Mouse (Mus musculus) megakaryocyte, embryonic 14.5 days (primary cell): ENCODE data around the gene Aars2. TPM values are rescaled to one million over a fixed set of nuclear protein-coding genes. Genes with fewer than 3 reads are reported as not detected.
A peak's percentile ranks its signal among the peaks of the same experiment; 100 is the strongest.

Experiments
- H3K27me3 ChIP-seq: replicated peaks from 2 replicates; pipeline ENCODE3; 2012; ENCODE audit warnings: inconsistent platforms
- H3K36me3 ChIP-seq: replicated peaks from 2 replicates; pipeline ENCODE3; 2012; ENCODE audit warnings: low read length, inconsistent platforms, mixed read lengths
- H3K4me1 ChIP-seq: 2 replicates; pipeline ENCODE4 v1.6.1; 2012; ENCODE audit warnings: inconsistent platforms
- H3K4me3 ChIP-seq: replicated peaks from 2 replicates; pipeline ENCODE3; 2012; ENCODE audit warnings: moderate library complexity, mild to moderate bottlenecking, inconsistent platforms
- H3K9me3 ChIP-seq: 2 replicates; pipeline ENCODE4 v1.6.1; 2012; ENCODE audit warnings: inconsistent platforms
- FLI1 ChIP-seq: IDR thresholded peaks from 2 replicates; pipeline ENCODE4 v1.6.1; 2012; ENCODE audit warnings: low read length, inconsistent platforms, mixed read lengths
- GATA1 ChIP-seq: IDR thresholded peaks from 3 replicates; pipeline ENCODE4 v1.6.1; 2012; ENCODE audit warnings: mixed read lengths, low read length, inconsistent platforms, borderline replicate concordance
- polyA plus RNA-seq: library from polyadenylated mRNA; stranded (reverse); fragments of >175 nt; gene quantifications from 2 replicates; pipeline ENCODE4 v1.2.3, GENCODE M21; 2012; ENCODE audit warnings: low replicate concordance; ENCODE audit not compliant: insufficient read depth

Aars2 gene
- polyA plus RNA-seq, 1 experiment: 19.9 TPM

- no peaks in the 10 kb centered on the region for H3K9me3 ChIP-seq
- peaks cover 78% of the 10 kb centered on the region for H3K36me3 ChIP-seq
- H3K4me1 ChIP-seq: peaks cover 25% of the 10 kb centered on the region
- no peak overlapping the region for H3K4me3 ChIP-seq
- no peaks in the 10 kb centered on the region for H3K27me3 ChIP-seq
- TF ChIP-seq GATA1 (no peak), FLI1 (no peak)
Observed at GRCm38 (mm10) chr17:45516488-45516887, 9.8 kb downstream of the Aars2 start.

- H3K27me3 ChIP-seq: peaks cover 1% of the 10 kb centered on the region
- peaks cover 25% of the 10 kb centered on the region for H3K4me1 ChIP-seq
- H3K9me3 ChIP-seq: no peaks in the 10 kb centered on the region
- TF ChIP-seq FLI1 (no peak), GATA1 (no peak)
- no peak overlapping the region for H3K4me3 ChIP-seq
- peaks cover 73% of the 10 kb centered on the region for H3K36me3 ChIP-seq
Observed at GRCm38 (mm10) chr17:45517135-45517534, 10.5 kb downstream of the Aars2 start.

GRCm38 (mm10) chr17:45517549-45518215 is 11.0 kb downstream of the Aars2 start:
- H3K36me3 ChIP-seq: peaks cover 73% of the 10 kb centered on the region
- no peaks in the 10 kb centered on the region for H3K9me3 ChIP-seq
- no peak for TF ChIP-seq GATA1
- TF ChIP-seq FLI1: no peak
- no peak overlapping the region for H3K4me3 ChIP-seq
- H3K27me3 ChIP-seq: peaks cover 7% of the 10 kb centered on the region
- H3K4me1 ChIP-seq: peaks cover 28% of the 10 kb centered on the region

GRCm38 (mm10) chr17:45518766-45519475 is 12.3 kb downstream of the Aars2 start:
- H3K4me3 ChIP-seq: no peak overlapping the region
- TF ChIP-seq GATA1: no peak
- TF ChIP-seq FLI1: no peak
- H3K4me1 ChIP-seq: peaks cover 39% of the 10 kb centered on the region
- peaks cover 70% of the 10 kb centered on the region for H3K36me3 ChIP-seq
- H3K9me3 ChIP-seq: no peaks in the 10 kb centered on the region
- H3K27me3 ChIP-seq: peaks cover 19% of the 10 kb centered on the region

GRCm38 (mm10) chr17:45520136-45520535 is 13.5 kb downstream of the Aars2 start:
- peaks cover 60% of the 10 kb centered on the region for H3K36me3 ChIP-seq
- H3K4me1 ChIP-seq: peaks cover 39% of the 10 kb centered on the region
- H3K27me3 ChIP-seq: peaks cover 31% of the 10 kb centered on the region
- no peak for TF ChIP-seq FLI1
- no peak for TF ChIP-seq GATA1
- H3K4me3 ChIP-seq: no peak overlapping the region
- H3K9me3 ChIP-seq: no peaks in the 10 kb centered on the region

GRCm38 (mm10) chr17:45523263-45523662 is 16.6 kb downstream of the Aars2 start, which contains the start of gene Tcte1:
TSS of gene Tcte1 (plus strand) at chr17:45523434.
- Histone ChIP-seq H3K27me3 (peaks cover 56% of the 10 kb centered on the region), H3K36me3 (peaks cover 29% of the 10 kb centered on the region), H3K4me1 (peaks cover 25% of the 10 kb centered on the region), H3K9me3 (no peaks in the 10 kb centered on the region), H3K4me3 (peak within 1 kb of the TSS; percentile 42)
- TF ChIP-seq GATA1 (no peak), FLI1 (no peak)

GRCm38 (mm10) chr17:45524961-45525360 is 18.3 kb downstream of the Aars2 start:
- Histone ChIP-seq H3K36me3 (peaks cover 12% of the 10 kb centered on the region), H3K4me3 (no peak overlapping the region), H3K9me3 (no peaks in the 10 kb centered on the region), H3K27me3 (peaks cover 70% of the 10 kb centered on the region), H3K4me1 (peaks cover 18% of the 10 kb centered on the region)
- TF ChIP-seq FLI1 (no peak), GATA1 (no peak)

- Histone ChIP-seq H3K36me3 (no peaks in the 10 kb centered on the region), H3K9me3 (no peaks in the 10 kb centered on the region), H3K4me1 (peaks cover 22% of the 10 kb centered on the region)
Observed at GRCm38 (mm10) chr17:45526571-45526970, 19.9 kb downstream of the Aars2 start.

GRCm38 (mm10) chr17:45530346-45530782 is 23.7 kb downstream of the Aars2 start:
- H3K9me3 ChIP-seq: no peaks in the 10 kb centered on the region
- no peak overlapping the region for H3K4me3 ChIP-seq
- no peaks in the 10 kb centered on the region for H3K36me3 ChIP-seq
- TF ChIP-seq FLI1 (no peak), GATA1 (no peak)
- peaks cover 8% of the 10 kb centered on the region; the same call in 1 of the 2 replicates for H3K4me1 ChIP-seq
- H3K27me3 ChIP-seq: peaks cover 79% of the 10 kb centered on the region

More at GRCm38 (mm10) chr17:45526571-45526970, 19.9 kb downstream of the Aars2 start:
- no peak overlapping the region for H3K4me3 ChIP-seq
- peaks cover 79% of the 10 kb centered on the region for H3K27me3 ChIP-seq
- TF ChIP-seq FLI1 (no peak), GATA1 (no peak)

- TF ChIP-seq GATA1 (no peak), FLI1 (no peak)
- peaks cover 9% of the 10 kb centered on the region; the same call in 1 of the 2 replicates for H3K4me1 ChIP-seq
- H3K4me3 ChIP-seq: no peak overlapping the region
- H3K36me3 ChIP-seq: no peaks in the 10 kb centered on the region
- H3K27me3 ChIP-seq: peaks cover 84% of the 10 kb centered on the region
- no peaks in the 10 kb centered on the region for H3K9me3 ChIP-seq
Observed at GRCm38 (mm10) chr17:45532896-45533295, 26.3 kb downstream of the Aars2 start.
